Mouse (Mus musculus) adrenal gland, postnatal 10 days (tissue): Measurements from ENCODE around the gene Gm4744. TPM values are rescaled to one million over a fixed set of nuclear protein-coding genes. Genes with fewer than 3 reads are reported as not detected.
"Not testable (repeated sequence)": the region's sequence is repeated elsewhere in the genome, so short reads cannot be mapped to it uniquely, and the experiment has no call there.

Experiments used
- DNase-seq: peaks from one replicate; pipeline ENCODE4 v3.0.0; 2021; ENCODE audit warnings: mixed read lengths
- long read RNA-seq, 2 experiments: library from polyadenylated mRNA; stranded (forward); transcript quantifications; one replicate each; pipeline ENCODE4 v2.0.0; 2021
- total RNA-seq, 2 experiments: library from RNA; stranded (reverse); gene quantifications; 2 replicates each; pipeline ENCODE4 v1.2.3; 2021

Gm4744 gene
- total RNA-seq: not detected
- long read RNA-seq, experiment 1: 0 reads
- long read RNA-seq, experiment 2: 0 reads

DNA sequence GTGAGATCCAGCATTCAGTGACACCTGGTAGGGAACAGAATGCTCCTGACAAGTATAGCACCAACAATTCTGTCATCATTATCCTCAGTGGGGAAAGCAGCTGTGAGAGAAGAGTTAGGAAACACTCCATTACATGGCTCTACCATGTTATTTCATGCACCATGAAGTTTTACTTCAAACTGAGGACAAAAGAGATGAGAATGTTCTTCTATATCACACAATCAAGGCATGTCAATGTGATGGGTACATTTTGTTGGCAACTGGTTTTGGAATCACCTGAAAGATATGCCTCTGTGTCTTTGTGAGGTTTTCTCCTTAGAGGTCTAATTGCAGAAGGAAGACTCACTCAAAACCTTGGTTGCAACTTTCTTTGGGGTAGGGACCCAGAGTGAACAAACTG, at the start of gene Gm4744:
Gm4744 (minus strand) TSS at position 101 of the 400 bp plus-strand sequence.
- no peak for DNase-seq

DNA sequence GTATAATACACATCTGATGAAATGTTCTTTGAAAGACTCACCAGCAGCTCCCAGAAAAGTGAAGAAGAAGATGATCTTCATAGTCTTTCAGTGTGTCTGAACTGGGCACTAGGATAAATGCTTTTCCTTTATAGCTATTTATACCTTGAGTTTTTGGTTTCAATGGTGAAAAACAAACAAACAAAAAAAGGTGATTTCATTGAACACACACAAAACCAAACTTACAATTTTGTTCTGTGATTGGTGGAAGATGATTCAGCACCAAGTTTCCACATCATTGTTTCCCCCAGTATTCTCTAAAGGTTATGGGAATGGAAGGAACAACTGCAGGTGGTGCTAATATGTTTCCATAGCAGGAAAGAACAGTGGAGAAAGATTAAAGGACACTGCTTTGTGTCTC, 47.7 kb upstream of the Gm4744 start, which contains the start of gene Gm2663:
Gm2663 (minus strand) TSS at position 101 of the 400 bp plus-strand sequence.
- not testable (repeated sequence) for DNase-seq

DNA sequence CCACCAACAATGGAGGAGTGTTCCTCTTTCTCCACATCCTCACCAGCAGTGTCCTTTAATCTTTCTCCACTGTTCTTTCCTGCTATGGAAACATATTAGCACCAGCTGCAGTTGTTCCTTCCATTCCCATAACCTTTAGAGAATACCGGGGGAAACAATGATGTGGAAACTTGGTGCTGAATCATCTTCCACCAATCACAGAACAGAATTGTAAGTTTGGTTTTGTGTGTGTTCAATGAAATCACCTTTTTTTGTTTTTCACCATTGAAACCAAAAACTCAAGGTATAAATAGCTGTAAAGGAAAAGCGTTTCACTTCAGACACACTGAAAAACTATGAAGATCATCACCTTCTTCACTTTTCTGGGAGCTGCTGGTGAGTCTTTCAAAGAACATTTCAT, 12.8 kb upstream of the Gm4744 start, which contains the start of gene 1810009J06Rik:
1810009J06Rik (plus strand) TSS at position 301 of the 400 bp plus-strand sequence.
- not testable (repeated sequence) for DNase-seq

DNA sequence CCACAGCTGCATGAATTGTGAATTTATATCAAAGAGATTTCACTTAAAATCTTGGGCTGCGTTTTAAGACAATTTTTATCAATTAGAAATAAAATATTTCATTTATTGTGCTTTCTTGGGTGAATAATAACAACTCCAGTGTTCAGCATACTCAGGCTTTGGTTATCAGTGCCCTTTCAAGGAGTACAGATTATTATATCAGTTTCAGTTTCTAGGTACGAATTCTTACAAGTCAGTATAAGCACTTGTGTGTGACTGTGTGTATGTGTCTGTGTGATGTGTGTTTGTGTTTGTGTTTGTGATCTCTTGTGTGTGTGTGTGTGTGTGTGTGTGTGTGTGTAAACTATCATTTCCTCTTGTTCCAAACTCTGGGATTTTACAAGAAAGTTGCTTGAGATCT, 2.0 kb upstream of the Gm4744 start:
- DNase-seq: no peak

DNA sequence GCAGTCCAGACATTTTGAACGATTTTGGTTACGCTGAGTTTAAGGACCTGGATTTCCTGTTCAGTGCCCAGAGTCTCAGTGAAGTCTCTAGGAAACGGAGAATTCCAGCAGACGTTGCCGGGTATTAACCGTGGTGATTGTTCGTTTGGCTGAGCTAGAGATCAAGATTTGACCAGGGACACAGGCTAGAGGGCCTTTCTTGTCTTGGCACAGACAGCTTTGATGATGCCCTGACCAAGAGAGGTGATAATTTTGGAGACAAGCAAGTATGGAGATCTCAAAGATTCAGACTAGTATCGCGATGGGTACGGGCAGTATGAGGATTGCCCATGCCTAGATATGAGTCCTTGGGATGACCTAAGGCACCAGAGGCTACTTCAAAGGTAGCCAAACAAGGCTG, 11.2 kb downstream of the Gm4744 start, which contains the start of gene 1700074P13Rik:
1700074P13Rik (minus strand) TSS at position 101 of the 400 bp plus-strand sequence.
- DNase-seq: no peak

DNA sequence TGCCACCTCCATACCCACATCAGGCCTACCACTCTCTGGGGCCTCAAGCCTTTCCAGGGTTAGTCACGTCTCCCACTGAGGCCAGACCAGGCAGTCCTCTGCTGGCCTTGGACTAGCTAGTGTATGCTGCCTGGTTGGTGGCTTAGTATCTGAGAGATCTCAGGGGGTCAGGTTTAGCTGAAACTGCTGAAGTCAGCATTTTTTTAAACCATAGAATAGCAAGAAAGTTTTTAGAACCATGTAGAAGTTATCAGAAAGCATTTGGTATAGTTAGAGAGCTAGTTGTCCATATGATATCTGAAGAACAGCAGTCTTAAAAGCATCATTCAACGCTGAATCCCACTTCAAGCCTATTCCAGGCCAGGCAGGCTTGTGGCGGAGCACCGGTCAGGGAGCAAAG, 31.7 kb downstream of the Gm4744 start:
- no peak for DNase-seq

DNA sequence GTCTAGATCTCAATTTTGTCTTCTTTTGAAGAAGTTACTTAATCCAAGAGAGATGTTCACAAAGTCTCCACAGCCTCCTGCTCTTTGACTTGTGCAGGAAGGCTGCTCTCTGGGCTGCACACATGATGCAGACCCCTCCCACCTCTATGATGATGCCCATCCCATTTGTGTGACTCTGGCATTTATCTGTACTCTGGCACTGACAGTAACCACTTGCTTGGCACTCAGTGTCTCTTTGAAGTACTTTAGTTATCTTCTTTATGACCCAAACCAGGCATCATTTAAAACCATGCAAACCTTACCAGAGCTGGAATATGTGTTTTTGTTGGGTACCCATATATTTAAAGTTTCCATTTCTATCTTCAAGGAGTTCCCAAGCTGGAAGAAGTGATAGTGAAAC, 51.4 kb downstream of the Gm4744 start, which contains the start of gene Prss58:
Prss58 (minus strand) TSS at position 101 of the 400 bp plus-strand sequence.
- DNase-seq: no peak

Other genes with a start within 250 kb of the Gm4744 start
- not detected for gene Moxd2, start 64.4 kb downstream of the Gm4744 start, total RNA-seq
- gene Prss58, start 51.5 kb downstream of the Gm4744 start, total RNA-seq: not detected
- gene 1700074P13Rik, start 11.3 kb downstream of the Gm4744 start, total RNA-seq: not detected
- gene 1810009J06Rik, start 12.9 kb upstream of the Gm4744 start, total RNA-seq: not detected
- gene Gm2663, start 47.6 kb upstream of the Gm4744 start, total RNA-seq: not detected
- gene 2210010C04Rik, start 83.6 kb upstream of the Gm4744 start, total RNA-seq: not detected